Mouse (Mus musculus): ENCODE data around the gene Snapc3.

GRCm38 (mm10) chr4:83396346-83396745 lies 21.2 kb upstream of the Snapc3 start:
- TF ChIP-seq HCFC1 (IDR thresholded peaks at IDR 0.05; ENCODE audit: borderline replicate concordance, insufficient read depth, low read length) (no peak), ZNF384 (IDR thresholded peaks at IDR 0.05; ENCODE audit: low read depth, low read length) (no peak), ZC3H11A (IDR thresholded peaks at IDR 0.05; ENCODE audit: borderline replicate concordance, low read depth, low read length) (no peak), CHD2 (IDR thresholded peaks at IDR 0.05; ENCODE audit: low read depth, low read length) (no peak), MAFK (IDR thresholded peaks at IDR 0.05; ENCODE audit: insufficient read depth, low read depth, low read length) (no peak)
